Mouse (Mus musculus) liver, embryonic 11.5 days (tissue): Measurements from ENCODE around the gene Rer1. TPM values are rescaled to one million over a fixed set of nuclear protein-coding genes. Genes with fewer than 3 reads are reported as not detected.

Source experiments
- ATAC-seq: fragments of 200-750 bp; cut with Nextera tagmentation; replicated peaks from 2 replicates; pipeline ENCODE4 v1.8.0; 2017; ENCODE audit warnings: moderate number of reproducible peaks, mild to moderate bottlenecking, moderate TSS enrichment, moderate library complexity; ENCODE audit not compliant: low FRiP score
- DNase-seq: peaks from one replicate; pipeline ENCODE4 v3.0.0-alpha.2; 2017; ENCODE audit warnings: low spot score
- H3K27ac ChIP-seq: fragments of 300-500 bp; sonication (generic); 2 replicates; pipeline ENCODE4 v1.5.1; 2014; ENCODE audit warnings: mild to moderate bottlenecking, low read depth, low read length, control low read depth
- H3K27me3 ChIP-seq: fragments of 300-500 bp; sonication (generic); replicated peaks from 2 replicates; pipeline ENCODE4 v1.6.1; 2014; ENCODE audit warnings: low read length, mixed read lengths; ENCODE audit not compliant: control insufficient read depth, insufficient read depth
- H3K36me3 ChIP-seq: fragments of 300-500 bp; sonication (generic); 2 replicates; pipeline ENCODE4 v1.6.1; 2014; ENCODE audit warnings: mild to moderate bottlenecking, low read length, moderate library complexity, mixed read lengths; ENCODE audit not compliant: control insufficient read depth, insufficient read depth
- H3K4me1 ChIP-seq: fragments of 300-500 bp; sonication (generic); replicated peaks from 2 replicates; pipeline ENCODE4 v1.6.1; 2014; ENCODE audit warnings: low read length, mixed read lengths; ENCODE audit not compliant: control insufficient read depth, insufficient read depth
- H3K4me2 ChIP-seq: fragments of 300-500 bp; sonication (generic); 2 replicates; pipeline ENCODE4 v1.6.1; 2014; ENCODE audit warnings: mild to moderate bottlenecking, control low read depth, moderate library complexity
- H3K4me3 ChIP-seq: fragments of 300-500 bp; sonication (generic); 2 replicates; pipeline ENCODE4 v1.5.1; 2014; ENCODE audit warnings: low read depth, low read length, control low read depth
- H3K9ac ChIP-seq: fragments of 300-500 bp; sonication (generic); 2 replicates; pipeline ENCODE4 v1.6.1; 2014; ENCODE audit warnings: low read depth, low read length, control low read depth
- H3K9me3 ChIP-seq: fragments of 300-500 bp; sonication (generic); 2 replicates; pipeline ENCODE4 v1.6.1; 2016; ENCODE audit warnings: low read length, inconsistent platforms, mixed read lengths; ENCODE audit not compliant: control insufficient read depth
- WGBS: fragments of 180-500 bp; shearing (Covaris S2); extraction: QIAGEN DNeasy Blood & Tissue Kit; methylation state at CpG from one replicate; pipeline ENCODE4 v1.1.7; 2014; 5-methylcytosine and 5-hydroxymethylcytosine counted together
- polyA plus RNA-seq: library from polyadenylated mRNA; unstranded; fragments of >200 nt; fragmentation: Nextera tagmentation; extraction: Ambion mirVana; gene quantifications from 2 replicates; pipeline ENCODE4 v1.2.1, GENCODE M21; 2014

The Rer1 gene
- polyA plus RNA-seq, 1 experiment from 2014 or later, result 168 TPM

- WGBS, result 36% methylated on average over 7 of the region's 7 CpGs
- H3K27ac ChIP-seq, result no peak overlapping the region
- ATAC-seq, result no peak
- no peak overlapping the region for H3K4me3 ChIP-seq
- no peaks in the 10 kb centered on the region for H3K4me1 ChIP-seq
- peaks cover 31% of the 10 kb centered on the region for H3K27me3 ChIP-seq
- no peak for DNase-seq
- no peaks in the 10 kb centered on the region for H3K9me3 ChIP-seq
- no peak overlapping the region for H3K9ac ChIP-seq
- H3K4me2 ChIP-seq, result no peak overlapping the region
- no peaks in the 10 kb centered on the region for H3K36me3 ChIP-seq
These were observed 52.0 kb downstream of the Rer1 start for GRCm38 (mm10) chr4:155034202-155034601.

GRCm38 (mm10) chr4:155033115-155033514, 53.1 kb downstream of the Rer1 start:
- no peak overlapping the region for H3K4me3 ChIP-seq
- H3K4me1 ChIP-seq, result no peaks in the 10 kb centered on the region
- H3K36me3 ChIP-seq, result no peaks in the 10 kb centered on the region
- WGBS, result 33% methylated on average over 6 of the region's 6 CpGs
- ATAC-seq (no peak), DNase-seq (no peak)
- no peaks in the 10 kb centered on the region for H3K9me3 ChIP-seq
- H3K4me2 ChIP-seq, result no peak overlapping the region
- H3K9ac ChIP-seq, result no peak overlapping the region
- H3K27me3 ChIP-seq, result peaks cover 34% of the 10 kb centered on the region
- no peak overlapping the region for H3K27ac ChIP-seq

- H3K4me1 ChIP-seq, result no peaks in the 10 kb centered on the region
- ATAC-seq (no peak), DNase-seq (no peak)
- H3K27me3 ChIP-seq, result 0 out of 2 replicates have a peak, but pooled peaks cover 2% of the 10 kb centered on the region
- no peak overlapping the region for H3K9ac ChIP-seq
- H3K4me2 ChIP-seq, result no peak overlapping the region
- 80% methylated on average over 11 of the region's 11 CpGs for whole genome bisulfite sequencing
- no peak overlapping the region for H3K4me3 ChIP-seq
- H3K9me3 ChIP-seq, result no peaks in the 10 kb centered on the region
- no peak overlapping the region for H3K27ac ChIP-seq
- H3K36me3 ChIP-seq, result no peaks in the 10 kb centered on the region
These were observed 61.8 kb downstream of the Rer1 start for GRCm38 (mm10) chr4:155024170-155025010.

Other genes with a start within 250 kb of the Rer1 start
- gene Ttc34, start 248.9 kb downstream of the Rer1 start, polyA plus RNA-seq, result 0.10 TPM in 1 of 2 replicates, not detected in the other
- gene Mmel1, start 216.8 kb downstream of the Rer1 start, polyA plus RNA-seq, result 0.25 and 0.31 TPM in 2 replicates
- gene Fam213b, start 187.2 kb downstream of the Rer1 start, polyA plus RNA-seq, result 17.4 and 20.1 TPM in 2 replicates
- 23.1 and 24.4 TPM in 2 replicates for gene Tnfrsf14, start 157.8 kb downstream of the Rer1 start, polyA plus RNA-seq
- gene Hes5, start 125.5 kb downstream of the Rer1 start, polyA plus RNA-seq, result 0.63 TPM in 1 of 2 replicates, not detected in the other
- gene Pank4, start 122.3 kb downstream of the Rer1 start, polyA plus RNA-seq, result 44.2 and 47.2 TPM in 2 replicates
- 0.12 and 0.43 TPM in 2 replicates for gene Plch2, start 29.6 kb downstream of the Rer1 start, polyA plus RNA-seq
- 7.2 and 9.0 TPM in 2 replicates for gene Pex10, start 19.4 kb downstream of the Rer1 start, polyA plus RNA-seq
- gene Morn1, start 195 bp upstream of the Rer1 start, polyA plus RNA-seq, result 3.4 and 3.5 TPM in 2 replicates
- 8.2 and 9.8 TPM in 2 replicates for gene Ski, start 136.2 kb upstream of the Rer1 start, polyA plus RNA-seq
- gene Faap20, start 163.4 kb upstream of the Rer1 start, polyA plus RNA-seq, result 50.1 and 55.0 TPM in 2 replicates